Mouse (Mus musculus) monocyte, adult 5-6 weeks (primary cell): ENCODE data around the gene Sesn1. TPM values are rescaled to one million over a fixed set of nuclear protein-coding genes. Genes with fewer than 3 reads are reported as not detected.
A peak's percentile ranks its signal among the peaks of the same experiment; 100 is the strongest.
"Not testable (repeated sequence)": the region's sequence is repeated elsewhere in the genome, so short reads cannot be mapped to it uniquely, and the experiment has no call there.

Source experiments
- ATAC-seq: fragments of 153-309, 156-312 bp; replicated peaks from 2 replicates; pipeline ENCODE4 v1.8.0; 2017; ENCODE audit warnings: mild to moderate bottlenecking; ENCODE audit not compliant: low TSS enrichment, insufficient number of reproducible peaks, severe bottlenecking, poor library complexity, low FRiP score
- total RNA-seq: library from RNA; stranded (forward); fragments of 200-1000, 200-491, 200-594 nt; gene quantifications from 3 replicates; pipeline ENCODE4 v1.2.3, GENCODE M21; 2017

The Sesn1 gene
- total RNA-seq, 1 experiment from 2014 or later = 44.4 TPM

GRCm38 (mm10) chr10:41939090-41939489 lies 129.4 kb downstream of the Sesn1 start:
- no peak for ATAC-seq

- ATAC-seq = not testable (repeated sequence)
Measured at GRCm38 (mm10) chr10:41952354-41952753, 142.6 kb downstream of the Sesn1 start.

- ATAC-seq = no peak
Measured at GRCm38 (mm10) chr10:41952850-41953527, 143.3 kb downstream of the Sesn1 start.

GRCm38 (mm10) chr10:41953528-41953864 lies 143.8 kb downstream of the Sesn1 start:
- peak; percentile 40; the same call in 1 of the 2 replicates for ATAC-seq

- peak; percentile 38; the same call in 1 of the 2 replicates for ATAC-seq
Measured at GRCm38 (mm10) chr10:41957421-41958225, 147.9 kb downstream of the Sesn1 start.

Other genes starting within 250 kb of the Sesn1 start
- 0.78 TPM in 1 of 3 replicates, not detected in the others for gene Ccdc162, start 93.3 kb upstream of the Sesn1 start, total RNA-seq
- 4.2 to 15.7 TPM (median 5.5 TPM) in 3 replicates for gene Cep57l1, start 64 bp upstream of the Sesn1 start, total RNA-seq
- 1.3 to 4.9 TPM in 2 of 3 replicates, not detected in the other for gene Armc2, start 208.5 kb downstream of the Sesn1 start, total RNA-seq